Mouse (Mus musculus) spleen, postnatal 36 days (tissue): Measurements from ENCODE around the gene Tekt4.

Experiments
- DNase-seq, 2 experiments: peaks; one replicate each; pipeline ENCODE4 v3.0.0; 2022; ENCODE audit warnings: low spot score in 2 of 2, mixed read lengths in 1 of 2

Gene Tekt4

DNA sequence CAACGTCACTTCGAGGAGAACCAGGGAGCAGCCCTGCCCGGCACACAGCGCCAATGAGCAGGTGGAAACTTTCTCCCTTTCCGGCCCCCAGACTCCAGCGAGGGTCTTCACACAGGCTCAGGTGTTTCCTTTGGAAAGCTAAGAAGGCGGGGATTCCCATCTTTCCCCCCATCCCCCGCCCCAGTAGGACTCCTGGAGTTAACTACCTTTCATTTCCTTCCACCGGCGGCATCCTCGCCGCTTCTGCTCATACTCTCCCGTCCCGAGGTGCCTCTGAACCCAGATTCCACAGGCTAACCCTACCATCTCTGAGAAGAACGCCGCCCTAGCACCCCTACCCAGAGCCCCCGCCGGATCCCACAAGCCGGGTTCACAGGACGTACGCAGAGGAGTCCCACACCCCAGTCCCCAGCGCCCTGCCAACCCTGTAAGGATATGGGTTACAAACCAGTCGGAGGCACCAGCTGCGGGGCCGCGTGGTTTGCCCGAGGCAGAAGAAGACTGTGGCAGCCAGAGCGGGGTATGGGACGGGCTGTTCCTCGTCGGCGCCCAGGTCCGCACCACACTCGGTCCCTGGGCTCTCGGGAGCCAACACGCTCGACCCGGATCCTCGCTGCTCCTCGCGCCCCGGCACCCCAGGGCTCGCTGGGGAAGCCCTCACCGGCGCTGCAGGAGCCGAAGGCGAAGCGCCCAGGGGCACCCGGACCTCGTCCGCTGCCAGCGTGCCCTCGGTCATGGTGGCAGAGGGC lies 21.8 kb upstream of the Tekt4 start:
- DNase-seq = no peak

GRCm38 (mm10) chr17:25433223-25433616 lies 21.2 kb upstream of the Tekt4 start:
- DNase-seq = no peak

DNA sequence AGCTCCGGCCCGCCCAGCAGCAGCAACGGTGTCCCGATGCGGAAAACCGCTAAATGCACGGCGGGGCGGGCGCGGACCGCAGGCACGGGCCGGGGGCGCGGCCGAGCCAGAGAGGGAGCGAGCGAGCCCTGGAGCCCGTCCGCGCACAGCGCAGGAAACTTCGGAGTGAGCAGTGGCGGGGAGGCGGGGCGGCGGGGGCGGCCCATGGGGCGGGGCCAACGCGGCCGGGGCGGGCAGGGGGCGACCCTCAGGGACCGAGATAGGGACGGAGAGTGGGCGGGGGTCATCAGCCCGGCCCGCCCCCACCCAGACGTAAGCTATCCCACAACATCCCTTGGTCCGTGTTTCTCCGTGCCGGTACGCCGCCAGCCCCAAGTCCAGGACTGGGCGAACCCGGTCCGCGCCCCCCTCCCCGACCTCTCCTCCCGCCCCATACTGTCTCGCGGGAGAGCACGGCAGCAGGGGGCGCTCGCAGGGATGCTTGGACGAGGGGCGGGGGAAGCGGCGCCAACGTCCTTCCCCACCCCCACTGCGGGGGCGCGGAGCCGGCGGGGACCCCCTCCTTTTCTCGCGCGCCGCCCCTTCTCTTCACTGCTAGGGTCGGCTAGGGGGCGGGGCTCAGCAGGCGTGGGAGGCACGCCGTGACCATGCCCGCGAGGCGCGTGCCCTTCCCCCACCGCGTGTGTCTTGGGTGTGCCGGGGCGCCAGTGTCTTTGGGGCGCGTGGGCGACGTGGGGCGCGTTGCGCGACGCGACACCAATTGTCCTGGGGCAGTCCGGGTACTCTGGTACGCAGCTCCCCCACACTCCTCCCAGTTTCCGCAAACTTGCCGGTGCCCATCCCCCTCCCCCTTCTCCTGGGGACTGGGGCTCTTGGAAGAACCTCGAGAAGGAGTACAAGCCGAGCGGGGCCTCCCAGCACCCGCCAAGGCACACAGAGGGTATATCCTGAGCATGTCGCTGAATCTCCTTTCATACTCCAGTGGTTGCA lies 20.5 kb upstream of the Tekt4 start, which contains the start of gene Cacna1h:
TSS of gene Cacna1h (minus strand) at position 167 of the 990 bp plus-strand sequence.
- peak; percentile 11 to 27 for DNase-seq

DNA sequence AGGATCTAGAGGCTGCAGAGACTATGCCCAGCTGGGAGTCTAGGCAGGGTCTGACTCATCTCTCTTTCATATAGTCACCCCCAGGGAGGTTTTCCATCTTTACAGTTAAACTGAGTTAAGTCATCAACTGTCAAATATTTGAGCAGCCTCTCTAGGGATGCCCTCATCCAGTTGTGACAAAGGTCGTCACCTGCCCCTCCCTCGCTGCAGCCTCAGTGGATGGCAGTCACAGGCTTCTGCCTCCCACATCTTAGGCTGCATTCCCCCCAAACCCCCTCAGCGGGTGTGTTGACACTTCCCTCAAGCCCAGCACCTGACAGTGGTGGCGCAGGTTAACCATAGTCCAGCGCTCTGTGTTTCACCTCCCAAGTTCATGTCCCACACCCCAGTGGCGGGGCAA lies 13.0 kb upstream of the Tekt4 start:
- DNase-seq = no peak

DNA sequence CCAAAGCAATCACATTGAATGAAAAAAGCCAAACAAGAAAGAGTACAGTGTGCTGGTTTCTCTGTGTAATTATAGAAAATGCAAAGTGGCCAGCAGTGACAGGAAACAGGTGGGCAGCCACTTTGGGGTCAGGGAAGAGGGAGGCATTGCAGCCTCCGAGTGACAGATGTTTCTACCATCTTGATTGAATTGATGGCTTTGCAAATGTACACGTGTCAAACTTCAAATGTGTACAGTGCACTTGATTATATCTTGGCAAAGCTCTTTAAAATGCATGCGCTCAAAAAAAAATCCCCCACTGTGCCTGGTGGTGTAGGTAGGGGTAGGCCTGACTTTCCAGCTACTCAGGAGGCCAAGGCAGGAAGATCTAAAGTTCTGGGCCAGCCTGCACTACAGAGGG lies 11.5 kb upstream of the Tekt4 start:
- DNase-seq = peak; percentile 39 to 40

GRCm38 (mm10) chr17:25445074-25445473 lies 9.3 kb upstream of the Tekt4 start:
- no peak for DNase-seq

DNA sequence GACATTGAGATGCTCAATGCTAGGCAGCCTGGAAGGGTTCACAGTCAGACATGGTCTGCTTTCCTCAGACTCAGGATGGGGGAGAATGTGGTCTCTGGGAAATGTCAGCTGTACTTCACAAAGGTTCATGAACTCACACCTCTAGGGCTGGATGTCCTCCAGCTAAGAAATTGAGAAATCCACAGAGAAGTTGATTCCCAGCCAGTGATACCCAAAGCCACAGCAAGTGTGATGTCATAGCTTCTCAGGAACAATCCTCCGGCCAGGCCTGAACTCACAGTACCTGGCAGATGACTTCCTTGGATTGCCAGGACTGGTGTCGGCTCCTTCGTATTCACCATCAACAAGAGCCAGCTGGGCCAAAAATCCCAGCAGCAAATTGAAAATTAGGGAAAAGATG lies 8.6 kb upstream of the Tekt4 start:
- no peak for DNase-seq

- no peak for DNase-seq
Observed at GRCm38 (mm10) chr17:25447865-25448264, 6.5 kb upstream of the Tekt4 start.

- DNase-seq = no peak
Observed at GRCm38 (mm10) chr17:25450329-25450728, 4.1 kb upstream of the Tekt4 start.

DNA sequence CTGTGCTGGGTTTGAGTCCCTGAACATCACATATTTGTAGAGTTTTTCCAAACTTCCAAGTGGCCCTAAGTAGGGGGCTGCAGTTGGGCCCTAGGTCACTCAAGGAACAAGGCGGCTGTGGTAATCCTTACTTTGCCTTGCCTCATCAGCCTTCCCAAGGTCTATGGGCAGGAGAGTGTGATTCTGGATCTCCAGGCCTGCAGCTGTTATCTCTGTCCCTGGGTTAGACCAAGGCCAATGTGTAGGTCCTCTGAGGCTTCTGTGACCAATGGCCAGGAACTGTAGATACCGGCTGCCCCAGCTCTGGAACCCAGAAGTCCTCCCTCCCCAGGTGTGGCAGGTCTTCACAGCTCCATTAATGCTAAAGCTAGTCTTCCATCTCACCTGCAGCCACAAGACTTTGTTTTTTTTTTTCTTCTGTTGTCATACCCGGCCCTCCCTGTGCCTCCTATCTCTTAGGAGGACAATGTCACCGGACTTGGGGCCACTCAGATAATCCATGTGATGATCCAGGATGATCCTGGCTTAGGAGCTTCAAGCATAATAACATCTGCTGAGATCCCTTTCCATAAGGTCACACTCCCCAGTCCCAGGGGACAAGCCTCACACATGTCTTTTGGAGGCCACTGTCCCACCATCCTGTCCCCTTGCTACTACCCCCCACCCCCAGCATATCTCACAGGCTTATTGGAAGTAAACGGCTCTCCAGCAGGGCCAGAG lies 2.0 kb upstream of the Tekt4 start:
- DNase-seq = no peak

- DNase-seq = no peak
Observed at GRCm38 (mm10) chr17:25456540-25456939, 2.1 kb downstream of the Tekt4 start.

GRCm38 (mm10) chr17:25462236-25462875 lies 7.9 kb downstream of the Tekt4 start:
- no peak for DNase-seq

- no peak for DNase-seq
Observed at GRCm38 (mm10) chr17:25463326-25463945, 9.0 kb downstream of the Tekt4 start.

- no peak for DNase-seq
Observed at GRCm38 (mm10) chr17:25464091-25464490, 9.7 kb downstream of the Tekt4 start.

GRCm38 (mm10) chr17:25466257-25466656 lies 11.8 kb downstream of the Tekt4 start:
- no peak for DNase-seq

DNA sequence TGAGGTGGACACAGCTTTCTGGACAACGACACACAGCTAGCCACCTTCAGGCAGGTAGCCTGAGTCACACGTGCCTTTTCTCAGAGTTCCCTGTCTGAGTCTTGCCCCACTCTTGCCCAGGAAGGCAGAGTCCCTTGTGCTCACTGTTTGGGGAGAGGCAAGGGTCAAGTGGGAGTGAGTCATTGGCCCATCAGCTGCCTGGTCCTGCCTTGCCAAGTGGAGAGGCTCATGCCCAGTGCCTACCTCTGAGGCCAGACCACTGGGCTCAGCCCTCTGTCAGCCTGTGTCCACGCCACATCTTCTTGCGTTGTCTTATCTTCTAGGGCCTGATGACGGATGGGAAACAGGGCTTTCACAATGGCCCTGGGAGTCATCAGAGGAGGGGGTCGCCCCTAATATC lies 13.4 kb downstream of the Tekt4 start:
- DNase-seq = no peak

DNA sequence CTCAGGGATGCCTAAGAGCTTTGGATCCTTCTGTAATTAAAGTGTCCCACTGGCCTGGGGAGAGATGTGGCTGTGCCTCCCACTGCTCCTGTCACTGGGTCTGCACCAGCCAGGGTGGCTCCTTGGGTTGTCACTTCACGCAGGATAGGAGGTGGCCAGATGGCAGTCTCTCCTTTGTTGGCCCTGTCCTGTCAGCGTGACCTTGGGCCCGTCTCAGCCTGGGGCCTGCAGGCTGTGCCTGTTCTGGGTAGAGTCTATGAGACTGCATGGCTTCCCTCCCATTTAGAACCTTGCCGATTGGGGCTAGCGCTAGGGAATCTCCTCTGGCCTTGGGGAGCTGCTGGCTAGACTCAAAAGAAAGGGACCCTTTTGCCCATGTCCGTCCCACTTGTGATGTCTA lies 13.9 kb downstream of the Tekt4 start:
- DNase-seq = no peak

DNA sequence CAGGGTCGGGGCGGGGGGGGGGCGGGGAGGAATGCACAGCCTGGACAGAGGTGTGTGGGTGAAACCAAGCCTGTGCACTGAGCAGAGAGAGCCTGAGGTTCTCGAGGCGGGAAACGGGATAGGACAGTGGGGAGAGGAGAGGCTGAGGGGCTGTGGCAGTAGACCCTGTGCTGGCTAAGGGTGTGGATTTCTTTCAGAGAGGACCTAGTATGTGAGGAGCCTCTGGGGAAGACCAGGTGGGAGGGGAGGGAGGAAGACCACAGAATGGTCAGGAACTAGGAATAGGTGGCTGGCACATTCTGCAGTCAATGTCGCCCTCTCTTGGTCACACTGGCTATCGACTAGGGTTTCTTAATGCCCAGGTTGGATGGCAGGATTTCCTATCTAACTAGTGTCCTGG lies 15.4 kb downstream of the Tekt4 start:
- DNase-seq = no peak

DNA sequence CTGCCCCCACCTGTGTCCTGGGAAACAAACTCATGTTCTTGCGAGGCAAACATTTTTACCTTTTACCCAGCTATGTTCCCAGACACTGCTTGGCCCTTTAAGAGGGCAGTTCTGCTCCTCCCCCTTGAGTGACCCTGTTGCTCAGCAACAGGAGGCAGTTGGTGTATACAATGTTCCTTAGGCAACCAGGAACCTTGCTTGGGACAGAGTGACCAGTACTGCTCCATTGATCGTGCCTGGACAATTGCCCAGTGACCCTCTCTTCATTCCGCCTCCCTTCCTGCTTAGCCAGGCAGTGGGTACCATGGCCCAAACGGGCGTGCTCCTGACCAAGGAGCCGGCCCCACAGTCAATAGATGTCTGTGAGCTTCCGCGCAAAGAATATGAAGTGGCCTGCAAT lies 17.0 kb downstream of the Tekt4 start:
- no peak for DNase-seq

GRCm38 (mm10) chr17:25472044-25472443 lies 17.6 kb downstream of the Tekt4 start:
- no peak for DNase-seq
